Mouse (Mus musculus): ENCODE measurements around the gene Anapc2.

Gene Anapc2

DNA sequence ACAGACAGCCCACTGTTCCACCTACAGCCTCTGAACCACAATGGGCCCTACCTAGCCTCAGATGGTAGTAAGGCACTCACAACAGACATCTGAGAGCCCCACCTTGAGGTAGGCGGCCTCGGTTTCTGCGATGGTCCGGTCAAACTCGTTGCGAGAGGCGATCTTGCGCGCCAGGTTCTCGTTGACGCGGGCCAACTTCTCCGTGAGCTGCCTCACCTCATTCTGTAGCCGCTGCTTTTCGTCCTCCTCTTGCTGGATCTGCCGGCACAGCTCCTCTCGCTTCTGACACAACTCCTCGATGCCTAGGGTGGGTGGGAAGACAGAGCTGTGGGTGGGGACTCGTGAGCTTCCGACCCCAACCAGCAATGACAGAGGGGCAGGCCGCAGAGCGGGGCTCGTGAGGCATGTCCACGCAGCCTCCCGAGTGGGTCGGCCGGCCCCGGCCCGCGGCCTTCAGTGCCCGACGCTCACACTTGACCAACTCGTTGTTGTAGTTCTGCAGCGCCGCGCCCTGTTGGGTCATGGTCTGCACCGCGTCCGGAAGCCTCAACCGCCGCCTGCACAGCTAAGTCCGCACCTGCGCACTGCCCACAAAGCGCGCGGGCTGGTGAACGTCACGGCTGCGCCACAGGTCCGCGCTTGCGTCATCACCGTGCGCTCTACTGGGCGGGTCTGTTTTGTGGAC is at the start of gene Anapc2, which contains the start of gene Ssna1:
Anapc2 (plus strand) TSS at position 652 of the 685 bp plus-strand sequence.
Ssna1 (minus strand) TSS at position 612 of the 685 bp plus-strand sequence.
- DNase-seq, result peak; percentile 98

DNA sequence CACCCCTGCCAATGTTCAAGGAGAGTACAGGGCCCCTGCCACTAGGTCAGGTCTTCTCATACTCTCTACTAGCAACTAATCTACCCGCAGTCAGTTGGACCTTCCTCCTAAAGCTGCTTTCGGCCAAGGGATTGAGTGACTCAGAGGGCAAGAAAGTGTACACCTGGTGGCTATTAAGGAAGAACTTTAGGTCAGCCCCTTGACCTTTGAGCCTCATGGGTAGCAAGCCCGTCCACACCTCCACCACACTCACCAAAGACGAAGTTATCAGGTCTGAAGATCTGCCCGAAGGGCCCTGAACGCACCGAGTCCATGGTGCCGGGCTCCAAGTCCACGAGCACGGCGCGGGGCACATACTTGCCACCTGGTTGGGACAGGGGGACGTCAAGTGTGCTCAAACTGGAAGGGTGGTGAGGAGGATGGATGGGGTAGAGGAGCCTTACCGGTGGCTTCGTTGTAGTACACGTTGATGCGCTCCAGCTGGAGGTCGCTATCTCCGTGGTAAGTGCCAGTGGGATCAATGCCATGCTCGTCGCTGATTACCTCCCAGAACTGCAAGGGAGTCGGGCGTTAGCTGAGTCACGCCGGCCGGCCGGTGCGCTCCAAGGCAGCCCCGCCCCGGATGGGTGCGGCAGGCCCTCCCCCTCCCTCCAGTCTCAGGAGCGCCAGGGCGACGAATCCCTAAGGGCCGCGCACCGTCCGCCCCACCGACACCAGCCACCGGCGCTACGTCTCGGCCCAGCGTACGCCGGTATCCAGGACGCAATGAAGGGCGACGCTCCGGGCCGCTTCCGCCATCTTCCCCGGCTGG is 48.4 kb upstream of the Anapc2 start:
- peak; percentile 84 for DNase-seq

DNA sequence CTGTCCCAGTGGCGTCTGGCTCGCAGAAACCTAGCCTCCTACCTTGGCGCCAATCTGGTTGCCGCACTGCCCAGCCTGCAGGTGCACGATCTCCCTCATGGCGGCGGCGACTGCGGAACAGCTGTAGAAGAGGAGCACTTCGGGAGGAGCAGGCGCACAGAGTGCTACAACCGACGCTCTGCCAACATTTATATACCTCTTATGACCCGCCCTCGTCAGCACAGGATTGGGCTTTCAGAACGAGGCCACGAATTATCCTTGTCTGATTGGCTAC is 47.8 kb upstream of the Anapc2 start, which contains the start of gene Tubb4b:
Tubb4b (minus strand) TSS at position 211 of the 274 bp plus-strand sequence.
- peak; percentile 91 for DNase-seq

DNA sequence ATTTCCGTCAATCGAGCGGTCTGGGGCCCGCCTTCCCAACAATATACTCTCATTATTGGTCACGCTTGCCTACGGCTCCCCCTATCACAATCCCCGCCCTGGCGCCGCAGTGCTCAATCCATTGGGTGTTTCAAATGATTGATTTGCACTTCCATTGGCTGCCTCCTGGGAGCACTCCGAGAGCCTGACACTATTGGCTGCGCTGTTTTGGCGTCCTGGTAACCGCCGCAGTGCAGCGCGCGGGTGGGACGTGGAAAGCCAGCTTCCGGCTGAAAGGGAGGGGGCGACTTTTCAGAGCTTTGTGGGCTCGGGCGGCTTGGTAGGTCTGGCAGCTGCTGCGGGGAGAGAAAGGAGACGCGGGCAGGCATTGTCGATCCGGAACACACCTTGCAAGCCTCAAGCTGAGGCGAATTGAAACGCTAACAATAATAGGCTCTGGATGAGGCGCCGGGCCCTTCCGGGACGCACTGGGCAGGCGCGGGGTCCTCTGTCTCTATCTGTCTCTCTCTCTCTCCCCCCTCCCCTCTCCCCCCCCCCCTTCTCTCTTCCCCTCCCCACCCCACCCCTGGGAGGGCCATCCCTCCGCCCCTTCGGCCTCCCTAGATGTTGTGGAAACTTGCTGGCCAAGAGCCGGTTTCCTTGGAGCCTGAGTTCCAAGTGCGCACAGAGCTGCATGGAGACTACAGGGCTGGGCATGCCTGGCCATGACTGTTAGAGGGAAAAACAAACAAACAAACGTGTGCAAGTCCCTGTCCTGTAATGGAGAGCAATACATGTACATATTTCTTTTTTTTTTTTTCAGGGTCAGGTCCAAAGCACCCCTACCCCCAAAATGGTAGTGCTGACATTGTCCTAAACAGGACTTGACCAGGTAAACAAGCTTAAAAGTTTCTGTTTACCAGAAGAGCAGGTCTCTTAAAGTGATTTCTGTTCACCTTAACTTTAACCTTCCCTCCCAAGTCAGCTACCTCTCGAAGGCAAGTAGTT is 47.2 kb upstream of the Anapc2 start:
- DNase-seq, result peak; percentile 94

DNA sequence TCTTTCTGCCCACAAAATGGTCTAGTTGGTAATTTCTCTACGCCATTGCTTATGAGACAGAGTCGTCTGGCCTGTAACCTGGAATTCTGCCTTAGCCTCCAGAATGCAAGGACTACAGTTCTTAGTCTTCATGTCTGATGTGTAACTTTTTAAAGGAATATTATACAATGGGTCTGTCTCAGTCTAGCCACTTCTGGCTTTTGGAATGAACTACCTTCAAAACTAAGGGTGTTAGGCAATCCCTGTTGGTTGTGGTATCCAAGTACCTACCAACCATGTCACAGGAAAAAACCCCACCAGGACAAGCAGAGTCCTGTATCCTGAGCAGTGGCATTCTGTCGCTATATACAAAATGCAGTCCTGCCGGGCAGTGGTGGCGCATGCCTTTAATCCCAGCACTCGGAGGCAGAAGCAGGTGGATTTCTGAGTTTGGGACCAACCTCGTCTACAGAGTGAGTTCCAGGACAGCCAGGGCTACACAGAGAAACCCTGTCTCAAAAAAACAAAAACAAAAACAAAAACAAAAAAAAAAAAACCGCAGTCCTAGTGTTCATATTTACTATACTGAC is 46.4 kb upstream of the Anapc2 start:
- DNase-seq, result no peak

DNA sequence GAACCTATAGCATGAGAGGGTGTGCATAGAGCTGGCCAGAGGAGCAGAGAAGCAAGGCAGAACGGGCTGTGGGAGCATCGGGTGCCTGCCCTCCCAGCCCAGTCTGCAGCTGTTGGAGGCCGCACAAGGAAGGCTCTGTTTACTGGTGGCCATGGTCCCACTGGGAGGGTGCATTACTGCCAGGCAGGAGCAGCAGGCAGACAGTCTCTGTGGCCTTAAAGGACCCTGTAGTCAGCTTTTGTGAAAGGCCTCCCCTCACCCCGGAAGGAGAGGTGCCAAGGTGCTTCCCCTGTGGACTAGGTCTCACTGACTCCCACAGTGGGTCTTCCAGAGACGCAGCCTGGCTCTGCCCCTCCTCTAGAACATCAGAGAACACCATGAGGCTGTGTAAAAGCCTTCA is 45.4 kb upstream of the Anapc2 start:
- no peak for DNase-seq

DNA sequence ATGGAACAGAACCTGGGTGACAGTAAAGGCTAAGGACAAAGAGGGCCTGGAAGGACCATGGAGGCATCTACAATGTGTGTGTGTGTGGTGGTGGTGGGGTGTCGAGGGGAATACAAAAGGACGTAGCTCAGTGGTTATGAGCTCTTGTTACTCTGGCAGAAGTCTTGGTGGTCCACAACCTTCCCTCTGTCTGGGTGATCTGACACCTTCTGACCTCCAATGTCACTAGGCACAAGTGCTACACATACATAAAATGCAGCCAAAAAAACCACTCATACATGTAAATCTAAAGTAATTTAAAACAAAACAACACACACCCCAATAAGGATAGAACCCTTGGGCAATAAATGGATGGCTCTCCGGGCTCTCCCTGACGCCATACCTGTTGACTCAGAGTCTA is 44.9 kb upstream of the Anapc2 start:
- DNase-seq, result no peak

DNA sequence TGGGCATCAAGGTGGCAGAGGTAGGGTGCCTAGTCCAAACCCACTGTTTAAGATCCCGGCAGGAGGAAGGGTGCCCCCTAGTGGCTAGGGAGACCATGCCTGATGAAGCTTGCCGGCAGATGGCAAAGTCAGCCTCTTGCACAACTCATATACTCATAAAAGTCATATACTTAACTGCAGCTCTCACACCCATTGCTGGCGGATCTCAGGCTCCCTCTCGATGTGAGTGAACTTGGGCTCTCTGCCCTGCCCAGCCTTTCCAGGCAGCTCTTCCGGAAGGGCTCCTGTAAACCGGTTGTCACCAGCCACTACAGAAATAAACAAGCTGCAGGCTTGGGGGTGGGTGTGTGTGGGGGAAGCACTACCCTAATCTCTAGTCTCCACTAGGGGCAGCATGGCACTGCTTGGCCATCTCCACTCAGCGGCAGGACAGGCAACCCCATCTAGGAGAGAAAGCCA is 43.8 kb upstream of the Anapc2 start:
- DNase-seq, result peak; percentile 95

DNA sequence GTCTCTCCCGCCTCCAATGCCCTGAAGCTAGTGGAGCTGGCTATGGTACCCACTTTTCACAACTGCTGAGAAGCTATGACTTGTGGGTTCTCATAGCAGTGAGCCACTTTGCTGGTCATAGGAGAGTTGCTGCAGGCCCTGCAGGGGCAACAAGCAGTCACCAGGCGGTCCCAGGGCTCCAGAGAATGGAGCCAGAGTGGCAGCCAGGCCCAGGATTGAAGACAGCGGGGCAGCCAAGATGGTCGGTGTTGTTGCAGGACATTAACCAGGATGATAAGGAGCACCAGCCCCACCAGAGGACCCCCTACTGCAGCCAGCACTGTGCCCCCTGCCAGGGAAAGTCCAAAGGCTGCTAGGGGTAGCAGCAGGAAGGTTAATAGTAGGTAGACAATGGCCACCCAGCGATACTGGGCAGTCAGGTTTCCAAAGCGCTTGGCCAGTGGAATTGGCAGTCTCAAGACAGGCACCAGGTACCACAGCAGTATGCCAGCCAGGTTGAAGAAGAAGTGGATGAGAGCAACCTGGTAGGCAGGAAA is 43.2 kb upstream of the Anapc2 start:
- no peak for DNase-seq

DNA sequence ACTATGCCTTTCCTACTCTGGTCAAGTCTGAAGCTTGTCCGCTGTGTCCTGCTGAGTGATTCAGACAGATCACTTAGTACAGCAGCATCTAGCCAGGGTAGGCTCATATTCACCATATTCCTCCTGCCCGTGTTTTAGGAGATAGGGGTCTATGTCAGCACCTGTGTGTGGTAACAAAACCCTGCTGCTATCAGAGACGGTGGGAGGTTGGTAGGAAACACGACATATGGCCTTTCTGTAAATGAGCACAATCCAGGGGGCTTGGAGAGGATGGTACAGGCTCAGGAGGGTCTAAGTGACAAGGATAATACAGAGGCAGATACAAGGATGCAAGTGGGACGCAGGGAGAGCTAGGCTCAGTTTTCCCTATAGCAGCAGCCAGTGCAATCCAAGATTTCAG is 42.7 kb upstream of the Anapc2 start:
- DNase-seq, result no peak

DNA sequence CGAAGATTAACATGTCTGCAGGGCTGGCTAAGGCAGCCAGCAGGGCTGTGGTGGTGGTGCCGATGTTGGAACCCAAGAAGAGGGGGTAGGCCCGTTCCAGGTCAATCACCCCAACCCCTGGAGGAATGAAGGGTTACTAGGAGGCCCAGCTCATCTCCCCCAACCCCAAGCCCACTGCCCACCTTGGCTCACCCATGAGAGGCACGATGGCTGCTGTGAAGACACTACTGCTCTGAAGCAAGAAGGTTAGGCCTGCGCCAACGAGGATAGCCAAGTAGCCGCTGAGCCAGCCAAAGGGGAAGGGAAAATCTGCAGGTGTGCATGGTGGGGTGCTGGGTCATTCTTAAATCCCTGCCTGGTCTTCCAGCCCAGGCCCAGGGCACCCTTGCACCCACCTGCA is 41.7 kb upstream of the Anapc2 start:
- no peak for DNase-seq

DNA sequence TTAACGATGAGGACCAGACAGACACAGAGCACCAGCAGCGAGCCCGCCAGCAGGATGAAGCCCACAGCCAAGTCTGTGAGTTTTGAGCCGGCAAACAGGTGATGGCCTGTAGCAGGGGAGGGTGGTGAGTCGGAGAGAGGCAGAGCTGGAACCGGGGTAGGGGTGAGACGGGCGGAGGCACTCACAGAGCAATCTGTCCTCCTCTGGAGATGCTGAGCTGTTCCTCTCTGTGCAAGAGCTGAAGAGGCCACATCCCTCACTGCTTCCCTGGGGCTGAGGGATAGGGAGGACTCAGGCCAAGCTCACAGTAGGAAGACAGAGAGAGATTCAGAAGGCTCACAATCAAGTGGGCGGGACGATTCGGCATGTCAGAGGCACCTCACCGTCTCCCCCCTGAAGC is 41.2 kb upstream of the Anapc2 start:
- no peak for DNase-seq

DNA sequence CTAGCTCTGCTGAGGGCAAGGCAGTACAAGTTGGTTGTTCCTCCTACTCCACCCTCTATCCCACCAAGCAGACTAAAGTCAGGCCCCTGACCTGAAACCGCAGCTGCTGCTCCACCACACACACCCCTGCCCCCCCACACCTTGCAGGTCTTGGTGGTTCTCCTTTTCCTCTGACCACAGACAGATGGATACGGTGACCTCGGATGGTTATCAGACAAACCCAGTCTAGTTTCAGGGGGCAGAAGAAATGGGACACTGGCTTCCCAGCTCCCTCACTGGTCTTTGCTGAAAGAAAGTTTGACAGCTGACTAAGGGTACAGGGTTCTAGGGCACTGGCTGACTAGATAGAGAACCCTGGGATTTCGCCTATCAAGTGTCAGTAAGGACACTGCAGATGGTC is 38.9 kb upstream of the Anapc2 start:
- no peak for DNase-seq

DNA sequence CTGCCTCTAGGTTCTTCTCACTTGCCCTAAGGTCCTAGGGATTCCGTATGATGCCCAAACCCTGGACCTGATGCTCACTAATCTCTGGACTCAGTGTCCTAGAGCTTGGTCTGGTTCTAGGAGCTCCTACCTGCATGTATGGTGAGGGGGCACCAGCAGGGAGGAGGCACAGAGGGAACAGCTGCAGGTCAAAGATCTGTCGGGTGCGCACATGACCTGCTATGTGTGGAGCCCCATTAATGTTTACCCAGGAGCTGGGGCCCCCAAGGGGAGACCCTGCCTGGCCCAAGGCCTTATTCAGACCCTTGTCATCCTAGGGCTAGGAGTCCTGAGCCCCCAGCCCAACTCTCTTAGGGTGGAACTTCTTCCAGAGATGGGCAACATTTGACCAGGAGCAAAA is 38.2 kb upstream of the Anapc2 start, which contains the start of gene Slc34a3:
Slc34a3 (minus strand) TSS at position 315 of the 400 bp plus-strand sequence.
- DNase-seq, result no peak

DNA sequence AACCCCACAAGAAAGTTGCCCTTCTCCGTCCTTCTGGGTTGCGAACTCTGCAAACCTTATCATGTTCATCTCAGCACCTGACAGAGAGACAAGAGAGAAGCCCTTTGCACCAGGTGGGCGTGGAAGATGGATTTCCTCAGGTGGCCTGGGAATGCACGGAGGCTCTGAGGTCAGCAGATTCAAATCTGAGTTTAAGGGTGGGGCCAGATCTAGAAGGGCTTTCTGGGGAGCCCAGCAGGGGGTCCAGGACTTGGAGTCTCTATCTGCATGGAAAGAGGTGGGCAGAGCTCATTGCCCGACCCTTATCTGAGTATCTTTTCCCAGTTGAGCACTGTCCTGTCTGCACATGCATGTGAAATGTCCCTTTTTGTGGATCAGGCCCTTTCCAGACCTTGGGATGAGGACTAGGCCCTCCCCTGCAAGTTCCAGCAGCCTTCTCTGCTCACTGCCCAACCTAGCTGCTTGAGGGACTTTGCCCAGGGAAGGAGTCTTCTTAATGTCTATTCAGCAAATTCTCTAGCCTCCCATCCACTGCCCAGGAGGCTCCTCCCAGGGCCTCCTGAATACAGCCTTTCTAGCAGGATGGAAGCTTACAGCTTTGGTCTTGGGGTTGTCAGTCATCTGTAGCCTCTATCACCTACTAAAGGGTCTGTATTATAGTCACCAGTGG is 37.6 kb upstream of the Anapc2 start:
- DNase-seq, result no peak

DNA sequence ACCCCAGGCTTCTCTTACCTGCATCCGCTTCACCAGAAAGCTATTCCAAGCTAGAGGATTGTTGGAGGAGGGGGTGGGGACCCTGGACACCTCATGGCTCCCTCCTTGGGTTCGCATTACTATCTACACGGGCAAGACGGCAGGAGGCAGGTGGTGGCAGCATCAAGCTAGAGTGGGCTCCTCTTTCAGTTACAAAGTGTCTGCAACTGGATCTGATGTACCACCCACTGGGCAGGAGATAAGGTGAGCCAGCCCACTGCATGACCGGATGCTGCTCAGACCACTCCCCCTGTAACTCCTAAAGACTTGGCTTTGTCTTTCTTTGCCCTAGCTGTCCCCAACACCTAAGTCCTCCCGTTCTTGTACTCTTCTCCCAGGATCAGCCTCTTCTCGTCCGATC is 35.7 kb upstream of the Anapc2 start, which contains the start of gene Rnf224:
Rnf224 (minus strand) TSS at position 174 of the 400 bp plus-strand sequence.
- DNase-seq, result no peak

DNA sequence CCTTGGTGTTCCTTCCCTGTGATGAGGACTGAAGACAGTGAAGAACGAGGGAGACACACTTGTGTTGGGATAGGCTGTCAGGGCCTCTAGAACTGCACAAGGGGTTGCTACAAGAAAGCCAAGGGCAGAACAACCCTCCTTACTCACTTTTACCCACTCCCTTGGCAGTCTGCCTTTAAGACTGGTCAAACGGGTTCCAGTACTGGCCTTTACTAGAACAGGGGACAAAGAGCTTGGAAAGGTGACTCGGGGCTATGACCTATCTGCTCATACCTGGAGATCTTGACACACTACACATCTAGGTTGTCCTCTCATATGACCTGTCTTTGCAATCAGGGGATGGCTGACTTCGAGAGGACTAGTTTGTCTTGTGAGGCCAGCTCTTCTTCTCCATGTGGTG is 34.8 kb upstream of the Anapc2 start:
- no peak for DNase-seq

DNA sequence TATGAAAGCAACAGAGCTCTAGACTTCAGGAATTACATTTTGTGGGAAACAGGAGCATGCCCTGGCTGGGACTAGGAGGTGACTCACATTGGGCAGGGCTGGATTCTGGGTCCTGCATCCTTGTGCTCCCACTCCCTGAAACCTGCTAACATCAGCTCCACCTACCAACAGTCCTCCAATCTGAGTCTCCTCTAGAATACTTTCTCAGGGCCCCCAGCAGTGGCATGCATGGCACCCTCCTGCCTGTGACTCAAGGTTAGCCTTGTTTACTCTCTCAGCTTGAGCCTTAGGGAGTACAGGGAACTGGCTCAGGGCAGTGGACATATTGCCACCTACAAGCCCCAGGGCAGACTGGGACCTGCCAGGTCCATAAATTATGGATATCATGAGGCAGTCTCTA is 34.2 kb upstream of the Anapc2 start:
- DNase-seq, result no peak

DNA sequence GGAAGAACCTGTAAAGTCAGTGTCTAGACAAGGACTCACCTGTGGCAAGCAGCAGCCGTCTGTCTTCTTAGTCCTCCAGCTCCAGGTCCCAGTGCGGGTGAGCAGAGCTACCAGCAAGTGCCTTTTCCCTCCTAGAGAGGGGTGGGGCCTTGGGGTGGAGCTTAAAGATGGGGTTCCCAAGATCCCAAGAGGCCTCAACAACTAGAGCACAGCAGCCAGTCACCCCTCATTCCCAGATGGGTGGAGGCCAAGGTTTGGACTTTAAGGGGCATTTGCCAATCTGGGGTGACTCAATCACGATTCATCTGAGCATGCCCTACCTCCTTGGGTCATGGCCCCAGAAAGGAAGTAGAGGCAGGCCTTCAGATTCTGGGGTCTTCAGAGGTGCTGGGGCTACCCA is 32.5 kb upstream of the Anapc2 start:
- DNase-seq, result no peak

DNA sequence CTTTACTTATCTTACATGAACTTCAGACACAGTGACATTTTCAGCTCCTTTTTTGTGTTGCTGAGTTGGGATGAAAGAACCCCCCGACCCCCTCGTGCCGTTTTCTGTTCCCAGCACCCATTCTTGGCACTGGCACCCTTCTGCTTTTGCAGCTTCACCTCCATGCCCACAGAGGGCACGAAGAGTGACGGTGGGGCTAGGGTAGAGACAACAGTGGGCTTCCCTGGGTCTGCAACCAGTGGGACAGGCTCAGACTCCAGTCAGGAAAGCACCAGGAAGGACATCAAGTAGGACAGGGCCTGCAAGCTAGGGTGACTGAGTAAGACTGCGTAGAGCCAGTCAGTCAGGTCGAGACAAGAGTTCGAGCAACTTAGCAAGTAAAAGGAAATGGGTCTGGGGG is 32.0 kb upstream of the Anapc2 start:
- DNase-seq, result no peak

DNA sequence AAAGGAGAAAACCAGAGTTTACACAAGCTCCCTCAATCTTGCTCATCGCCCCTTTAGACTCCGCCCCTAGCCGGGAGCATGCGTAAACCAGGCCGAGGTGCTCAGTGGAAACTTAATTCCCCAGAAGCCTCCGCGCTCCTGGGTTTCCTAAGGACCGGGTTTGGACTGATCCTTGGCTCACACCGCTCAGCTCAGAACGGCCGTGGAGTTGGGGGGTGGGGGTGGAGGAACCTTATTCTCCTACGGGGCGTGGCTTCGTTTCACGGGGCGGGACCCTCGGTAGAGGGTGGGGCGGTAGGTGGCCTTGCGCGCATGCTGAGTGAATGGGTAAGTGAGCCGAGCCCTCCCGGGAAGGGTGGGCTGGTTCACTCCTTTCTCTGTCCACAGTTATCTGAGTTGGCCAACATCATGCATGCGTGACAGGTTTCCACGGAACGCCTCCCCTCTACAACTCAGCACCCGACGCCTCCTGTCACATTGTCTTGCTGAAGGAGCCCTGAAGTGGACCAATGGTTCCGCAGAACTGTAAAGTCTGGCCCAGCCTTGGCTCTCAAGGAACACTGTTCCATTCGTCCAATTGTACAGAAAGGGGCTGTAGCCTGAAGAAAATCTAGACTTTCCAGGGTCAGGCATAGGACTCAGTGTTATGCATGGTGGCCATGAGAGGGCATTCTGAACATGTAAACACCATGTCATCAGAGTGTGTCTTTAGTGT is 31.4 kb upstream of the Anapc2 start:
- peak; percentile 74 for DNase-seq
